Mouse (Mus musculus) embryo, embryonic 10 days (tissue): ENCODE data around the gene Uhrf1.

ENCODE experiments used
- DNase-seq: peaks from one replicate; pipeline ENCODE4 v3.0.0-alpha.2; 2015; ENCODE audit warnings: low spot score

The Uhrf1 gene

GRCm38 (mm10) chr17:56275842-56276480, 27.2 kb upstream of the Uhrf1 start:
- no peak for DNase-seq

- peak; percentile 97 for DNase-seq
These were observed 26.2 kb upstream of the Uhrf1 start, which contains the start of gene Ticam1 for GRCm38 (mm10) chr17:56276643-56277566. Gene Ticam1 (minus strand): TSS chr17:56276786.

- peak; percentile 57 for DNase-seq
These were observed 25.6 kb upstream of the Uhrf1 start for GRCm38 (mm10) chr17:56277567-56277893.

- DNase-seq: no peak
These were observed 24.8 kb upstream of the Uhrf1 start for GRCm38 (mm10) chr17:56278340-56278739.

- DNase-seq: no peak
These were observed 23.5 kb upstream of the Uhrf1 start for GRCm38 (mm10) chr17:56279481-56280155.

- DNase-seq: no peak
These were observed 21.9 kb upstream of the Uhrf1 start for GRCm38 (mm10) chr17:56281193-56281592.

- DNase-seq: no peak
These were observed 20.3 kb upstream of the Uhrf1 start for GRCm38 (mm10) chr17:56282802-56283201.

- no peak for DNase-seq
These were observed 19.8 kb upstream of the Uhrf1 start for GRCm38 (mm10) chr17:56283316-56283715.

GRCm38 (mm10) chr17:56285995-56286394, 17.1 kb upstream of the Uhrf1 start:
- no peak for DNase-seq

- DNase-seq: no peak
These were observed 15.3 kb upstream of the Uhrf1 start for GRCm38 (mm10) chr17:56287830-56288229.

GRCm38 (mm10) chr17:56288866-56289265, 14.3 kb upstream of the Uhrf1 start:
- DNase-seq: no peak

GRCm38 (mm10) chr17:56289371-56290331, 13.5 kb upstream of the Uhrf1 start:
- DNase-seq: peak; percentile 73

- peak; percentile 96 for DNase-seq
These were observed 12.5 kb upstream of the Uhrf1 start for GRCm38 (mm10) chr17:56290388-56291170.

- DNase-seq: peak; percentile 93
These were observed 12.0 kb upstream of the Uhrf1 start for GRCm38 (mm10) chr17:56291171-56291511.

- DNase-seq: no peak
These were observed 11.2 kb upstream of the Uhrf1 start for GRCm38 (mm10) chr17:56291826-56292475.

GRCm38 (mm10) chr17:56292531-56293222, 10.4 kb upstream of the Uhrf1 start, which contains the start of gene Plin3:
Gene Plin3 (minus strand): TSS chr17:56292873.
- DNase-seq: no peak

- no peak for DNase-seq
These were observed 9.8 kb upstream of the Uhrf1 start for GRCm38 (mm10) chr17:56293291-56293690.

- DNase-seq: no peak
These were observed 8.9 kb upstream of the Uhrf1 start for GRCm38 (mm10) chr17:56294241-56294640.

GRCm38 (mm10) chr17:56296201-56296600, 6.9 kb upstream of the Uhrf1 start:
- no peak for DNase-seq

GRCm38 (mm10) chr17:56298238-56298637, 4.9 kb upstream of the Uhrf1 start:
- DNase-seq: no peak
